Mouse (Mus musculus) CH12.LX (cell line): ENCODE data around the gene Csnk2a2.

ENCODE experiments used
- CHD1 ChIP-seq: IDR thresholded peaks from 2 replicates; pipeline ENCODE4 v1.6.1; 2012; ENCODE audit warnings: low read depth, low read length, improper control_type of control experiment, inconsistent platforms
- CTCF ChIP-seq, 2 experiments: IDR thresholded peaks in 1 of 2; conservative IDR thresholded peaks in 1 of 2; 2 replicates each; pipeline ENCODE4 v1.5.1; 2011 to 2012; ENCODE audit warnings: low read depth in 2 of 2, low read length in 2 of 2, improper control_type of control experiment in 1 of 2, inconsistent platforms in 1 of 2, mild to moderate bottlenecking in 1 of 2, moderate library complexity in 1 of 2
- ELF1 ChIP-seq: IDR thresholded peaks from 2 replicates; pipeline ENCODE4 v1.6.1; 2014; ENCODE audit warnings: low read depth, mild to moderate bottlenecking, inconsistent platforms, low read length, improper control_type of control experiment
- HCFC1 ChIP-seq: IDR thresholded peaks from 2 replicates; pipeline ENCODE4 v1.6.1; 2012; ENCODE audit warnings: low read depth, mild to moderate bottlenecking, inconsistent platforms, low read length, improper control_type of control experiment
- MEF2A ChIP-seq: IDR thresholded peaks from 2 replicates; pipeline ENCODE4 v1.6.1; 2014; ENCODE audit warnings: low read depth, mild to moderate bottlenecking, inconsistent platforms, low read length, improper control_type of control experiment, borderline replicate concordance
- POLR2A ChIP-seq: IDR thresholded peaks from 2 replicates; pipeline ENCODE4 v1.6.1; 2011; ENCODE audit warnings: low read depth, mild to moderate bottlenecking, improper control_type of control experiment, low read length
- ZC3H11A ChIP-seq: IDR thresholded peaks from 2 replicates; pipeline ENCODE4 v1.6.1; 2012; ENCODE audit warnings: low read depth, mild to moderate bottlenecking, inconsistent platforms, low read length, improper control_type of control experiment

GRCm38 (mm10) chr8:95539487-95539886 is 49.6 kb upstream of the Csnk2a2 start:
- TF ChIP-seq CTCF (conservative IDR thresholded peaks at IDR 0.05 in 1 of 2, IDR thresholded peaks at IDR 0.05 in 1 of 2; ENCODE audit: low read depth in 2 of 2, low read length in 2 of 2) (peak in 1 of 2 experiments; percentile 60; a peak in 2 of 4 replicates), POLR2A (no peak), MEF2A (no peak), HCFC1 (no peak), ELF1 (no peak), ZC3H11A (no peak), CHD1 (no peak)
